Mouse (Mus musculus) CH12.LX (cell line): ENCODE results near the gene Gm45799. TPM values are rescaled to one million over a fixed set of nuclear protein-coding genes. Genes with fewer than 3 reads are reported as not detected.

Experiments used
- DNase-seq: peaks from one replicate; pipeline ENCODE4 v3.0.0-alpha.2; 2013; ENCODE audit errors: extremely low read depth
- H3K27ac ChIP-seq: 2 replicates; pipeline ENCODE4 v1.5.1; 2012; ENCODE audit warnings: low read depth, mild to moderate bottlenecking, control low read depth, moderate library complexity; ENCODE audit not compliant: insufficient read depth
- H3K27me3 ChIP-seq: replicated peaks from 2 replicates; pipeline ENCODE3; 2012; ENCODE audit warnings: inconsistent platforms
- H3K36me3 ChIP-seq, 2 experiments: replicated peaks in 1 of 2; 2 replicates each; pipeline versions ENCODE3 to v1.6.1; 2012; ENCODE audit warnings: inconsistent platforms in 1 of 2, low read length in 1 of 2, mild to moderate bottlenecking in 1 of 2, mixed read lengths in 1 of 2, moderate library complexity in 1 of 2; ENCODE audit not compliant: control insufficient read depth in 1 of 2, insufficient read depth in 1 of 2
- H3K4me1 ChIP-seq, 2 experiments: 2 replicates each; pipeline ENCODE4 v1.6.1; 2012; ENCODE audit warnings: inconsistent platforms in 1 of 2, moderate library complexity in 1 of 2; ENCODE audit not compliant: insufficient read depth in 2 of 2, control insufficient read depth in 1 of 2
- H3K4me2 ChIP-seq: 2 replicates; pipeline ENCODE4 v1.6.1; 2012; ENCODE audit warnings: low read depth, mild to moderate bottlenecking, control low read depth; ENCODE audit not compliant: poor library complexity, insufficient read depth, severe bottlenecking
- H3K4me3 ChIP-seq, 3 experiments: fragments of 150-350 bp in 1 of 3; sonication (generic) in 1 of 3; replicated peaks in 1 of 3; 2 replicates each; pipeline versions ENCODE3 to v1.5.1; 2011 to 2012; ENCODE audit warnings: low read depth in 2 of 3, low read length in 2 of 3, mild to moderate bottlenecking in 2 of 3, moderate library complexity in 2 of 3, control low read depth in 1 of 3, improper control_type of control experiment in 1 of 3, inconsistent platforms in 1 of 3, mixed read lengths in 1 of 3; ENCODE audit not compliant: poor library complexity in 1 of 3
- H3K79me2 ChIP-seq: replicated peaks from 2 replicates; pipeline ENCODE4 v1.6.1; 2012; ENCODE audit warnings: mild to moderate bottlenecking, moderate library complexity; ENCODE audit not compliant: control insufficient read depth, poor library complexity, insufficient read depth, severe bottlenecking; ENCODE audit errors: extremely low read depth
- H3K9ac ChIP-seq: 2 replicates; pipeline ENCODE4 v1.6.1; 2012; ENCODE audit warnings: low read depth, mild to moderate bottlenecking, control low read depth, moderate library complexity; ENCODE audit not compliant: insufficient read depth
- H3K9me3 ChIP-seq: replicated peaks from 2 replicates; pipeline ENCODE3; 2012; ENCODE audit warnings: low read length, inconsistent platforms, mixed read lengths
- BHLHE40 ChIP-seq: IDR thresholded peaks from 2 replicates; pipeline ENCODE4 v1.6.1; 2011; ENCODE audit warnings: mild to moderate bottlenecking, low read depth, low read length, improper control_type of control experiment
- CHD1 ChIP-seq: IDR thresholded peaks from 2 replicates; pipeline ENCODE4 v1.6.1; 2012; ENCODE audit warnings: low read depth, low read length, improper control_type of control experiment, inconsistent platforms
- CTCF ChIP-seq, 2 experiments: IDR thresholded peaks in 1 of 2; conservative IDR thresholded peaks in 1 of 2; 2 replicates each; pipeline ENCODE4 v1.5.1; 2011 to 2012; ENCODE audit warnings: low read depth in 2 of 2, low read length in 2 of 2, improper control_type of control experiment in 1 of 2, inconsistent platforms in 1 of 2, mild to moderate bottlenecking in 1 of 2, moderate library complexity in 1 of 2
- E2F4 ChIP-seq: IDR thresholded peaks from 2 replicates; pipeline ENCODE4 v1.6.1; 2011; ENCODE audit warnings: low read depth, low read length, improper control_type of control experiment; ENCODE audit not compliant: insufficient replicate concordance
- ELF1 ChIP-seq: IDR thresholded peaks from 2 replicates; pipeline ENCODE4 v1.6.1; 2014; ENCODE audit warnings: low read depth, mild to moderate bottlenecking, inconsistent platforms, low read length, improper control_type of control experiment
- EP300 ChIP-seq: IDR thresholded peaks from 2 replicates; pipeline ENCODE4 v1.6.1; 2011; ENCODE audit warnings: low read length, improper control_type of control experiment
- ETS1 ChIP-seq: conservative IDR thresholded peaks from 2 replicates; pipeline ENCODE4 v1.6.1; 2012; ENCODE audit warnings: low read depth, mild to moderate bottlenecking, inconsistent platforms, low read length, improper control_type of control experiment, moderate library complexity
- GABPA ChIP-seq: IDR thresholded peaks from 2 replicates; pipeline ENCODE4 v1.6.1; 2012; ENCODE audit warnings: low read depth, low read length, improper control_type of control experiment, inconsistent platforms; ENCODE audit not compliant: insufficient replicate concordance
- IRF4 ChIP-seq: IDR thresholded peaks from 2 replicates; pipeline ENCODE4 v1.6.1; 2014; ENCODE audit warnings: low read depth, mild to moderate bottlenecking, inconsistent platforms, low read length, improper control_type of control experiment
- JUN ChIP-seq: IDR thresholded peaks from 2 replicates; pipeline ENCODE4 v1.6.1; 2011; ENCODE audit warnings: low read depth, mild to moderate bottlenecking, low read length, improper control_type of control experiment, moderate library complexity; ENCODE audit not compliant: insufficient read depth
- JUND ChIP-seq: conservative IDR thresholded peaks from 2 replicates; pipeline ENCODE4 v1.6.1; 2011; ENCODE audit warnings: low read depth, low read length, improper control_type of control experiment
- KAT2A ChIP-seq: IDR thresholded peaks from 2 replicates; pipeline ENCODE4 v1.6.1; 2012; ENCODE audit warnings: low read length, improper control_type of control experiment, inconsistent platforms; ENCODE audit not compliant: insufficient replicate concordance
- MAFK ChIP-seq: IDR thresholded peaks from 2 replicates; pipeline ENCODE4 v1.6.1; 2011; ENCODE audit warnings: low read length, improper control_type of control experiment; ENCODE audit not compliant: insufficient replicate concordance
- MAX ChIP-seq: IDR thresholded peaks from 2 replicates; pipeline ENCODE4 v1.6.1; 2011; ENCODE audit warnings: low read length, improper control_type of control experiment
- MEF2A ChIP-seq: IDR thresholded peaks from 2 replicates; pipeline ENCODE4 v1.6.1; 2014; ENCODE audit warnings: low read depth, mild to moderate bottlenecking, inconsistent platforms, low read length, improper control_type of control experiment, borderline replicate concordance
- MYC ChIP-seq: IDR thresholded peaks from 2 replicates; pipeline ENCODE4 v1.6.1; 2011; ENCODE audit warnings: low read depth, mild to moderate bottlenecking, improper control_type of control experiment, low read length
- NRF1 ChIP-seq: IDR thresholded peaks from 2 replicates; pipeline ENCODE4 v1.6.1; 2014; ENCODE audit warnings: low read depth, mild to moderate bottlenecking, inconsistent platforms, low read length, improper control_type of control experiment, moderate library complexity
- PAX5 ChIP-seq: IDR thresholded peaks from 2 replicates; pipeline ENCODE4 v1.6.1; 2012; ENCODE audit warnings: low read length, inconsistent platforms, mixed read lengths
- POLR2A ChIP-seq: IDR thresholded peaks from 2 replicates; pipeline ENCODE4 v1.6.1; 2011; ENCODE audit warnings: low read depth, mild to moderate bottlenecking, improper control_type of control experiment, low read length
- POLR2AphosphoS2 ChIP-seq: IDR thresholded peaks from 2 replicates; pipeline ENCODE4 v1.6.1; 2011; ENCODE audit warnings: low read depth, low read length, improper control_type of control experiment
- SMC3 ChIP-seq: IDR thresholded peaks from 2 replicates; pipeline ENCODE4 v1.6.1; 2011; ENCODE audit warnings: low read depth, low read length, improper control_type of control experiment
- TBP ChIP-seq: conservative IDR thresholded peaks from 2 replicates; pipeline ENCODE4 v1.6.1; 2011; ENCODE audit warnings: low read depth, low read length, improper control_type of control experiment
- TCF12 ChIP-seq: IDR thresholded peaks from 2 replicates; pipeline ENCODE4 v1.6.1; 2014; ENCODE audit warnings: low read depth, mild to moderate bottlenecking, inconsistent platforms, low read length, improper control_type of control experiment
- UBTF ChIP-seq: IDR thresholded peaks from 2 replicates; pipeline ENCODE4 v1.6.1; 2012; ENCODE audit warnings: low read depth, mild to moderate bottlenecking, inconsistent platforms, low read length, improper control_type of control experiment, moderate library complexity
- USF1 ChIP-seq: IDR thresholded peaks from 2 replicates; pipeline ENCODE4 v1.6.1; 2014; ENCODE audit warnings: low read depth, mild to moderate bottlenecking, inconsistent platforms, low read length, improper control_type of control experiment
- USF2 ChIP-seq: conservative IDR thresholded peaks from 2 replicates; pipeline ENCODE4 v1.6.1; 2011; ENCODE audit warnings: low read depth, low read length, improper control_type of control experiment
- ZC3H11A ChIP-seq: IDR thresholded peaks from 2 replicates; pipeline ENCODE4 v1.6.1; 2012; ENCODE audit warnings: low read depth, mild to moderate bottlenecking, inconsistent platforms, low read length, improper control_type of control experiment
- ZKSCAN1 ChIP-seq: IDR thresholded peaks from 2 replicates; pipeline ENCODE4 v1.6.1; 2012; ENCODE audit warnings: low read depth, inconsistent platforms, low read length, improper control_type of control experiment, borderline replicate concordance
- ZMIZ1 ChIP-seq: IDR thresholded peaks from 2 replicates; pipeline ENCODE4 v1.6.1; 2012; ENCODE audit warnings: low read depth, mild to moderate bottlenecking, inconsistent platforms, low read length, improper control_type of control experiment
- dilution Hi-C: fragments of 300-500 bp; cut with MboI; formaldehyde crosslinking; loops from 2 replicates; pipeline ENCODE4 v1.14.3; 2020; ENCODE audit warnings: low sequenced_read_pairs; ENCODE audit not compliant: extremely low pct_unique_long_range_greater_than_20kb, extremely low pct_ligation_motif_present
- in situ Hi-C: fragments of 300-500 bp; cut with MboI; formaldehyde crosslinking; loops from 3 replicates; pipeline ENCODE4 v1.14.3; 2019; ENCODE audit warnings: low sequenced_read_pairs, low pct_ligation_motif_present, low pct_unique_long_range_greater_than_20kb, mixed read lengths
- polyA plus RNA-seq: library from polyadenylated mRNA; unstranded; fragments of >175 nt; gene quantifications from 2 replicates; pipeline ENCODE4 v1.2.1, GENCODE M21; 2012; ENCODE audit warnings: low read depth; ENCODE audit not compliant: insufficient read length
- total RNA-seq, 2 experiments: library from RNA; depleted of rRNA; stranded (reverse); fragments of 300-350 nt in 1 of 2; fragments of >200 nt in 1 of 2; gene quantifications; 2 replicates each; pipeline ENCODE4 v1.2.3; 2012 to 2014

Gm45799 gene
- total and polyA plus RNA-seq, 3 experiments = 51.6 to 54.4 (median 54.0) TPM

DNA sequence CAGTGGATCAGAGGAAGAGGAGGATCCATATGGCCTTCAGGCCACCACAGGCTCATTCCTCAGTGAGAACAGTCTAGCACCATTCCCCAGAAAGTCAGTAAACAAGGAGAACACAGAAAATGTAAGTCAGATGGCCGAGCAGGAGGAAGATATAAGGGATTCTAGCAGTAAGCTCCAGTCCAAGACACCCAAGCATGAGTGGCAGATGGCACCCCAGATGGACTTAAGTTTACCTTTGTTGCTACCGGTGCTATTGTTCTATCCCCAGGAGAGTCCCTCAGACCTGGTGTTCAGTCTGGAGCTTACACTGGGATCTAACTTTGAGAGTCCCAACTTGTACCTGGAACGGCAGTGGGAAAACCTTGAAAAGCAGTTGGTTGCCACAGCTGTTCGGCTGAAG is 63.5 kb downstream of the Gm45799 start:
- no peak overlapping the region for H3K4me2 ChIP-seq
- in situ Hi-C loops = no loop called here
- TF ChIP-seq JUND (no peak), TCF12 (no peak), NRF1 (no peak), PAX5 (no peak), EP300 (no peak), POLR2A (no peak), CTCF (conservative IDR thresholded peaks at IDR 0.05 in 1 of 2, IDR thresholded peaks at IDR 0.05 in 1 of 2; ENCODE audit: low read depth in 2 of 2, low read length in 2 of 2) (no peak), ZMIZ1 (no peak), MAFK (no peak), ZC3H11A (no peak), TBP (no peak), POLR2AphosphoS2 (no peak), GABPA (no peak), JUN (no peak), ZKSCAN1 (no peak), USF2 (no peak), E2F4 (no peak)
- no peak overlapping the region for H3K9ac ChIP-seq
- no peak for DNase-seq
- no peak overlapping the region for H3K4me3 ChIP-seq
- H3K27me3 ChIP-seq = no peaks in the 10 kb centered on the region
- H3K79me2 ChIP-seq = no peaks in the 10 kb centered on the region
- no peaks in the 10 kb centered on the region for H3K4me1 ChIP-seq
- no peaks in the 10 kb centered on the region for H3K36me3 ChIP-seq
- dilution Hi-C loops = no loop called here
- H3K27ac ChIP-seq = no peak overlapping the region
- H3K9me3 ChIP-seq = no peaks in the 10 kb centered on the region

DNA sequence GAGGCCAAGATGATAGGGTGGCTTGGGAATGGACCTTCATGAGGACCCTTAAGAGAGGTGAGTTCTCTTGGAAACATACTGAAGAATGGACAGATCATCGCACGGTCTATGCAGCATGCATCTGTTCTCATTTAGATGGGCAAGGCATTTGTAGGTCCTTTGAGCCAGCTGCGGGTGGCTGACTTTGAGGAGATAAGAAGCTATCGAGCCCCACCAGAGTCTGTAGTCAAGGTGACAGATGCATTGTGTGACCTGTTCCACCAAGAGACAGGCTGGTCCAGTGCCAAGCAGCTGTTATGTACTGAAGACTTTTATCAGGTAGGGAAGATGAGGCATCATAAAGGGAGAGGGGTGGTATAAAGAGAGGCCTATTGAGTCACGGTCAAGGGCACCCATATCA is 68.4 kb downstream of the Gm45799 start:
- Histone ChIP-seq H3K79me2 (no peaks in the 10 kb centered on the region), H3K9me3 (no peaks in the 10 kb centered on the region), H3K27me3 (no peaks in the 10 kb centered on the region), H3K9ac (no peak overlapping the region), H3K36me3 (no peaks in the 10 kb centered on the region), H3K4me1 (no peaks in the 10 kb centered on the region), H3K4me3 (no peak overlapping the region), H3K27ac (no peak overlapping the region), H3K4me2 (no peak overlapping the region)
- dilution Hi-C loops (no loop called here), in situ Hi-C loops (no loop called here)
- no peak for TF ChIP-seq MAX
- TF ChIP-seq IRF4 = no peak
- TF ChIP-seq USF2 = no peak
- no peak for TF ChIP-seq JUND
- no peak for TF ChIP-seq ETS1
- TF ChIP-seq GABPA = no peak
- TF ChIP-seq MYC = no peak
- no peak for TF ChIP-seq POLR2AphosphoS2
- no peak for TF ChIP-seq CHD1
- no peak for TF ChIP-seq KAT2A
- no peak for TF ChIP-seq USF1
- TF ChIP-seq UBTF = no peak
- no peak for TF ChIP-seq POLR2A
- no peak for TF ChIP-seq MEF2A
- no peak for TF ChIP-seq SMC3
- no peak for TF ChIP-seq ELF1
- no peak for TF ChIP-seq BHLHE40
- no peak for TF ChIP-seq CTCF (conservative IDR thresholded peaks at IDR 0.05 in 1 of 2, IDR thresholded peaks at IDR 0.05 in 1 of 2; ENCODE audit: low read depth in 2 of 2, low read length in 2 of 2)
- DNase-seq = no peak
